Mouse (Mus musculus): ENCODE results near the gene Fam178b.
"Not testable (repeated sequence)": the region's sequence is repeated elsewhere in the genome, so short reads cannot be mapped to it uniquely, and the experiment has no call there.

The Fam178b gene

GRCm38 (mm10) chr1:36549491-36549890 is 133.5 kb downstream of the Fam178b start:
- in situ Hi-C loops (cut with MboI, MseI): no loop called here

DNA sequence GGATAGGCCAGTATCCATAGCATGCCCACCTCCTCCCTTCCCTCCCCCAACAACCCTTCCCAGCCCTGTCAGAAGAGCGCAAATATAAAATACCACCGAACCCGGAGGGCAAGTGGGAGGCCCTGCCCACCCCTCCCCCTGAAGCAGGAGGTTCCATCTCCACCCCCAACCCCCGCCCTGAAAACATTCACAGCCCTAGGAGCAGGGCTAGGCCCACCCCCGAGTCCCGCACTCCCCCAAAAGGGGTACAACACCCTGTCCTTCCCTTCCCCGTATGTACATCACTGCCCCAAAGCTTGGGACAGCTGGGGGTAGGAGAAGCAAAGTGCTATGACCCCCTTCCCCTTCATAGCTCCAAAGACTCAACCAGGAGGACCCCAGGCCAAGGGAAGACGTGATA is 134.2 kb downstream of the Fam178b start:
- in situ Hi-C loops (cut with MboI, MseI): no loop called here

DNA sequence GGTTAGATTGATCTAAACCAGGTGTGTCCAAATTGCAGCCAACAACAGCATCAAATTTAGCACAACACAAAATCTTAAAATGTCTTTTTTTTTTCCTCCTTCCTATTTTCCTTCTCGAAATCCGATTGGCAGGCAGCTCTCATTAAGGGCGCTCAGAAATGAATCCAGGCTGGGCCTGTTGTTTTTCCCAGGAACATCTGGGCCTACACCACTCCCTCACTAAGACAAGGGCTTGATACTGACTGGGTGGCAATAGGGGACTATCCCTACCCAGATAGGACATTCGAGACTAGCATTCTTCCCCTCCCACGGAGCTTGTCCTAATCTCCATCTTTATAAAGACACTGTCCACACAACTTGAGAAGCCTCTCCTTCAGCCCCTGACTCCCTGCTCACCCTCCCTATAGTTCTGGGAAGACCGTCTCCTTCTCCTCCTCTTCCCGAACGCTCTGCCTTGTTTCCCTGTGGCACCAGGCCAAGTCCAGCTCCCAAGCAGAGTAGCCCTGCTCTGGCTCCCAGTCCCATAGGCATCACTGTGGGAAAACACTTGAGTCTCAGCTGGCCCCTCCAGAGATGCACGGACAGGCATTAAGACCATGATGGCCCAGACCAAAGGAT is 134.9 kb downstream of the Fam178b start:
- in situ Hi-C loops (cut with MboI, MseI): no loop called here

DNA sequence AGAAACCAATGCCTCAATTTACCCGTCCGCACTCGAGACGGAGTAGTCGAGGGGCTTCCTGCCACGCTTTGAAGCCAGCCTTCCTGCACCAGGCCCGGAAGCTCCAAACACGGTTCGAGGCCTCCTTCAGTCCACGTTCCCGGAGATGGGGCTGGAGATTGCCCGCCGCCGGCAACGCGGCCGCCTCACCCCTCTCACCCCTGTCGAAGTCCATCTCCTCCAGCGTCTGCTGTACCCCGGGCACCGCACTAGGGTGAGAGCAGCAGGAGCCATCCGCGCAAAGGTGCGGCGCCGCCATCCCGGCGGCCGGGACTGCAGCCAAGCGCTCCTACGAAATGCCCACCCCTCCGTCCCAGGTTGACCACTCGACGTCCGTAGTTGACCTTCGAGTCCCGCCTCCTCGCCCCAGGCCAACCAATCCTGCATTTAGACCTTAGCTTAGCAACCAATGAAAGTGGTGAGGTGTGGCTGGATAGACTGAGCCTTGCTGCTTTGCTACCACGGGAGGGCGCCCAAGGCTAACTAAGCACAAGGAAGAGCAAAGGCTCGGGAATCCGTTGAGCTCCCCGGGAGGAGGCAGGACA is 136.0 kb downstream of the Fam178b start, which contains the start of gene Ankrd39:
Gene Ankrd39 (minus strand): TSS at position 558 of the 584 bp plus-strand sequence.
- in situ Hi-C loops (cut with MboI, MseI): no loop called here

DNA sequence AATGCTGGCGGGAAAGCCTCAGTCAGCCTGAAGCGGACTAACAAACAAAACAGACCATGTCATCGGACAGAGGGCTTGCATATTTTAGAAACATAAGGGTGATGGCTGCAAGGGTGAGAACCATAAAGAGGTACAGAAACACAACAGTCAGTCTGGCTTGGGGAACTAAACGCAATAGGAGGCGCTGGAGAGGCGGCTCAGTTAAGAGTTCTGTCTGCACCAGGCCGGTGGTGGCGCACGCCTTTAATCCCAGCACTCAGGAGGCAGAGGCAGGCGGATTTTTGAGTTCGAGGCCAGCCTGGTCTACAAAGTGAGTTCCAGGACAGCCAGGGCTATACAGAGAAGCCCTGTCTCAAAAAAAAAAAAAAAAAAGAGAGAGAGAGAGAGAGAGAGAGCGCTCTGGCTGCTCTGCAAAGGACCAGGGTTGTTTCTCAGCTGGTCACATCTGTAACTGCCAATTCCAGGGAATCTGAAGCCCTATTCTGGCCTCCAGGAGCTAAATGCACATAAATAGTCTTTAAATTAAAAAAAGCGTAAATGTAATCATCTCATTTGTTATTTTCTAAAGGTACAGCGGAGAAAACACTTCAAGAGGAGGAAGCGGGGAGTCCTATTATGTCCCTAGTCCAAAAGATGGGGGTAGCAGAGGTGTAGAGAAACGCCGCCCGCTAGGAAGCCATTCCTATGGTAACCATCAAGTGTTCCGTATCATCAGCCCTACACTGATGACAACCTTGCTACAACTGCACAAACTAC is 137.0 kb downstream of the Fam178b start:
- in situ Hi-C loops (cut with MboI, MseI): no loop called here

DNA sequence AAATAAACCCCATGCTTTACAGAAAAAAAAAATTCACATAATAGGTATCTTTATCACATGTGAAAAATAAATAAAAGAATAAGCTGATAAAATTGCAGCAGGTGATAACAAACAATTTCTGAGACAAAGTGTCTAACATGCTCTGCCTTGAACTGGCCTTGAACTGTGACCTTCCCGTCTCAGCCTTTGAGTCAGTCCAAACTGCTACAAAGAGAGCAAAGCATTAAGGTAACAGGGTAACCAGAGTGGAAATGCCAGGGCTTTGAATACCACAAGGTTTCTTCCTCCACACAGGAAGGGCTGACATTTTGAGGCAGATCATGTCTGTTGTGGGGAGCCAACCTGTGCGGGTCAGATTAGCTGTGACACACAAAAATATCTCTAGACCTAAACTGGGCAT is 137.6 kb downstream of the Fam178b start:
- in situ Hi-C loops (cut with MboI, MseI): no loop called here

DNA sequence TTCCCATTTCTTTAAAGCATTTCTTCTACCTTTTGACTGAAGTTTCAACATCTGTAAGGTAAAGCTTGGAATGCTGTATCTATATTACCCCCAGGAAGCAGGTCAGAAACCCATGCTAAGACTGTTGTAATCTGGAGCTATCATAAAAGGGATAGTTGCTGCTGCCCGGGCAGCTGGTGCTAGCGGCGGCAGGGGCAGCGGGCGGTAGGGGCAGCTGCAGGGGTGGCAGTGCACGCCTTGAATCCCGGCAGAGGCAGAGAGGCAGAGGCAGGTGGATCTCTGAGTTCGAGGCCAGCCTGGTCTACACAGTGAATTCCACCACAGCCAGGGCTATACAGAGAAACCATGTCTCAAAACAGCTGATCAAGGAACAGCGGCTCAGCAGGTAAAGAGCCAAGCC is 140.1 kb downstream of the Fam178b start:
- in situ Hi-C loops (cut with MboI, MseI): no loop called here

- in situ Hi-C loops (cut with MboI, MseI): no loop called here
Observed at GRCm38 (mm10) chr1:36541844-36542243, 141.1 kb downstream of the Fam178b start.

DNA sequence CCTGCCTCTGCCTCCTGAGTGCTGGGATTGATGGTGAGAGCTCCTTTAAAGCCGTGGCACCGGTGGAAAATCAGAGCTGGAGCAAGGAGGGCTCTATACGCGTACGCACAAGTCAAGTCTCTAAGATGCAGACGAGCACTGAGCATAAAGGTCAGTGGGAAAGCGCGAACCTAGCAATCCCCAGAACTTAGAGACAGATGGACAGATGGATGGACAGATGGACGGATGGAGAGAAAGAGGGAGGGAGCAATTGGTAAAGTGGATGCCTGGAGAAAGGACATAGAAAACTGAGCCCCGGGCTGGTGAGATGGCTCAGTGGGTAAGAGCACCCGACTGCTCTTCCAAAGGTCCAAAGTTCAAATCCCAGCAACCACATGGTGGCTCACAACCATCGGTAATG is 142.2 kb downstream of the Fam178b start:
- in situ Hi-C loops (cut with MboI, MseI): no loop called here

GRCm38 (mm10) chr1:36540132-36540531 is 142.9 kb downstream of the Fam178b start:
- in situ Hi-C loops (cut with MboI, MseI): no loop called here

GRCm38 (mm10) chr1:36539186-36539585 is 143.8 kb downstream of the Fam178b start, which contains the start of gene Gm42417:
Gm42417 (minus strand) TSS chr1:36539429.
- in situ Hi-C loops (cut with MboI, MseI): no loop called here

- in situ Hi-C loops (cut with MboI, MseI): no loop called here
Observed at GRCm38 (mm10) chr1:36538727-36539126, 144.3 kb downstream of the Fam178b start.

GRCm38 (mm10) chr1:36536783-36537182 is 146.2 kb downstream of the Fam178b start, which contains the start of gene Ankrd23:
Ankrd23 (minus strand) TSS chr1:36536883.
- in situ Hi-C loops (cut with MboI, MseI): not testable (repeated sequence)

DNA sequence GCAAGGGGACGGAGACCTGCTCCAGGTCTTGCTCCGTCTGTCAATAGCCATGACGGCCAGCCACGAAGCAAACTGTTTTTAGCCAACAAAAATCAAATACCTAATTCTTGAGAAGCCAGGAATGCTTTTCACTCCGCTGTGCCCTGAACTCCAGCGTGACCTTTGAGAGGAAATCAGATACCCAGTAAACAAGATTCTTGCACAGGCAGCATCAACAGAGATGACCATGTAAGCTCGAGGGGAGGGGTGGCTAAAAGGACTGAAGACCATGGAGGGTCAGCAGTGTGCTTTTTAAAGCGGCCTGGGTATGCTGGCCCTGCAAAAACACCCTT is 146.6 kb downstream of the Fam178b start:
- in situ Hi-C loops (cut with MboI, MseI): no loop called here

DNA sequence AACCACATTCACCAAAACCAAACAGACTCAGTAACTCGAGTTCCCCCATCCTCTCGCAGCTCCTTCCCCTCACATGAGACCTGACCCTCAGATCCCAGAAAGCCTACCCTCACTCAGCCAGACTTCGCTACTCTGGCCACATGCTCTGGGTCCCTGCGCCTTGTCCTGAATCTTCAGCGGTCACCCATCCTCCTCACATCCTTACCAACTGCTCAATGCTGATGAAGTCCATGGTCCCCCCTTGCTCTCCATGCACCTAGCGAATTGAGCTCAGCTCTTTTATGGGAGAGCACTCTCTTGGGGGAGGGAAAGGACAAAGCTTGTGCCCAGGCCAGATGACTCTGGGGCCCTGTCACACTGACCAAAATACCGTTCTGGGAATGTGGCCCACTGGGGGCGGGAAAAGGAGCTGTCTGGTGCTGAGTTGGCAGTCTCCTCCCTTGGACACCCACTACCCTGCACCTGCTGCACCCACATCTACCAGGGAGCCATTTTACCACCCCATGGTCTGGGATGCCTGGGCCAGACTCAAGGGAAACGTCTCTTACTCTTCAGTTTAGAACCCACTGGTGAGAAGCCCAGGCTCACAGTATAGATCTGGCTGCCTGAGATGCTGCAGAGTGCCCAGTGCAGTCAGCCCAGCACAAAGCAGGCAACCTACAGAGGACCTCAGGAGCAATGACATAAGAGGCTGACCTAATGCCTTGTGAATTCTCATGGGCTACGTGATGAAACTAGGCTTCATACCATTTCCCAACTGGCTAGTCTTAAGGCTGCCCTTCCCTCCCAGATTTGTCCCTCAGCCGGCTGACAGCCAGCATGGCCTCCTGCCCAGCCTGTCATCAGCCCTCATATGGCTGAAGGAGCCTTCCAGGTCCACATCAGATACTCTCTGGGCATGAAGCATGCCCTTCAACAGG is 147.2 kb downstream of the Fam178b start:
- in situ Hi-C loops (cut with MboI, MseI): no loop called here

- in situ Hi-C loops (cut with MboI, MseI): no loop called here
Observed at GRCm38 (mm10) chr1:36534595-36535058, 148.4 kb downstream of the Fam178b start.

DNA sequence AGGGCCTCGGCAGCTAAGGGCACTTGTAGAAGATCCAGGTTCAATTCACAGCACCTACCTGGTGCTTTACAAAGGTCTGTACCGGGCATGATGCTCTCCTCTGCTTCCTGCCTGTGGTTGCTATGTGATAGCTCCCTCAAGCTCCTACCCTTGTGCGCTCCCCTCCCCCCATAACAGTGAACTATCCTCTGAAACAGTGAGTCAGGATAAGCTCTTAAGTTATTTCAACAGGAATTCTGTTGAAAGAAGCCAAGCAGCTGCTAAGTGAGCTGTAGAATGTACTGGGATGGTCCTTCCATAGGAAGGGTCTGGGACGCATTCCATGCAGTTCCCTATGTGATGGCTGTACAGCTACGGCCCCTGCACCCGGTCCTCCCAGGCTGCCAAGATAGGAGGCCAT is 149.4 kb downstream of the Fam178b start:
- in situ Hi-C loops (cut with MboI, MseI): no loop called here

DNA sequence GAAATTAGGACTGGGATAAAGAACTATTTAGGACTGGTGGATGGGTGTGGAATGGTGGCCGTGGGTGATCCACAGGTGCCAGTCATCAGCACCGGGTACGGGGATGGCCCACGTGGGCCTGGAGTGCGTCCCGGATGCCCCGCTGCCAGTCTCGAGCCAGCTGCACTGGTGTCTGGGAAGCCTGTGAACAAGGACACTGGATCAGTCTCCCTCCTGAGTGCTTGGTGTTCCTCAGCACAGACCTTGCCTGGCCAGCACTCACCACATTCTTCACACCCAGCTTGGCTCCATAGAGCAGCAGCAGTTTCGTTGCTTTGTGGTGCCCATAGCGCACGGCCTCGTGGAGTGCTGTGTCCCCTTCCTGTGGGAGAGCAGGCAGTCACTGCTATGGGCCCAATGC is 151.5 kb downstream of the Fam178b start:
- in situ Hi-C loops (cut with MboI, MseI): no loop called here

DNA sequence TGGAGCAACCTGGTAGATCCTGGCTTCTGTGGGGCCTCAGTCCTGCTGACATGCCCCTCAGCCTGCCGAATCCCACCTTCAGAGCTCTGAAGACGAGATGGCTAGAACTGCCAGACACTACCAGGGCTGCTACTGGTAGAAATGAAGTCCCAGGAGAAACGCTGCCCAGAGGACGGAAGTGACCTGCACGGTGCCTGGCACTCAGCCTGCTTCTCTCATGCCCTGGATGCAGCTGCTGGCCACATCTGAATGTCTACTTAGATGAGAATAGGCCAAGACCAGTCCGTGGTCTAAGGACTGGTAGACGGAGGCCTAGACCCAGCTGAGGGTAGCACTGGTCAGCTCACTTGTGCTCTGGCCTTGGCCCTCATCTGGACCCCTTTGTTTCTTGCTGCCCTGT is 152.0 kb downstream of the Fam178b start:
- in situ Hi-C loops (cut with MboI, MseI): no loop called here

GRCm38 (mm10) chr1:36530485-36530884 is 152.5 kb downstream of the Fam178b start:
- in situ Hi-C loops (cut with MboI, MseI): no loop called here

GRCm38 (mm10) chr1:36529875-36530274 is 153.1 kb downstream of the Fam178b start:
- in situ Hi-C loops (cut with MboI, MseI): no loop called here

- in situ Hi-C loops (cut with MboI, MseI): no loop called here
Observed at GRCm38 (mm10) chr1:36529274-36529673, 153.7 kb downstream of the Fam178b start.

All from regulatory T cell (primary cell).